Mouse (Mus musculus) megakaryocyte, embryonic 14.5 days (primary cell): ENCODE measurements around the gene Csmd2.

Experiments used
- FLI1 ChIP-seq: IDR thresholded peaks from 2 replicates; pipeline ENCODE4 v1.6.1; 2012; ENCODE audit warnings: low read length, inconsistent platforms, mixed read lengths
- GATA1 ChIP-seq: IDR thresholded peaks from 3 replicates; pipeline ENCODE4 v1.6.1; 2012; ENCODE audit warnings: mixed read lengths, low read length, inconsistent platforms, borderline replicate concordance

DNA sequence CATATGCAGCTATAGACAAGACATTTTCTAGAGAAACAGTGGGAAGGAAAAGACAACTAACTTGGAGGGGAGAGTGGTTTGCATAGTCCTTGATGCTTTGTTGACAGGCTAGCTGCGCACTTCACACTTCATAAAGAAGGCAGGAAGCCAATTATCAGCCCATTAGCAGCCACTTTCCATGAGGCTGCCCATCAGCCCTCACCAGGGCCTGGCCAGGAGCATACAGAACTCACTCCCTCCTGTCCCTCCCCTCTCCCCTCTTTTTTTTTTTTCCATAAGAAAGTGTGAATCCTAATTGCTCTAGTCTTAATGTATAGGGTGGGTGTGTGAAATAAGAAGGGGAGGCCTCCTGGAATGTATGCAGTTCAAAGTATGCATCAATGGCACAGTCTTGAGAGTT is 354.6 kb downstream of the Csmd2 start:
- TF ChIP-seq GATA1 (no peak), FLI1 (no peak)
